Mouse (Mus musculus): ENCODE data around the gene Hoxd8. TPM values are rescaled to one million over a fixed set of nuclear protein-coding genes. Genes with fewer than 3 reads are reported as not detected.
A peak's percentile ranks its signal among the peaks of the same experiment; 100 is the strongest.

Hoxd8 gene
- polyA plus RNA-seq, 1 experiment from 2014 or later: 0.82 TPM

- Histone ChIP-seq H3K36me3 (ENCODE audit: control insufficient read depth, insufficient read depth, low read length) (no peaks in the 10 kb centered on the region), H3K27ac (ENCODE audit: low read depth, low read length) (no peak within 1 kb of the TSS), H3K4me3 (ENCODE audit: low read depth, low read length) (no peak within 1 kb of the TSS), H3K9me3 (ENCODE audit: control insufficient read depth, low read length) (no peaks in the 10 kb centered on the region), H3K4me1 (replicated peaks; ENCODE audit: control insufficient read depth, insufficient read depth, low read length) (no peaks in the 10 kb centered on the region), H3K4me2 (no peak within 1 kb of the TSS), H3K9ac (ENCODE audit: low read depth, low read length) (no peak within 1 kb of the TSS), H3K27me3 (replicated peaks; ENCODE audit: control insufficient read depth, insufficient read depth, low read length) (peaks cover 99% of the 10 kb centered on the region)
- ATAC-seq (replicated peaks; ENCODE audit: low FRiP score): no peak
- WGBS: 5% methylated on average over 47 of the region's 47 CpGs
- peak; percentile 34 for DNase-seq (ENCODE audit: low spot score)
Measured at GRCm38 (mm10) chr2:74674881-74675665, 29.3 kb upstream of the Hoxd8 start, which contains the start of gene Hoxd12. Gene Hoxd12, plus strand, starts transcription at chr2:74675013.

GRCm38 (mm10) chr2:74675666-74676282 is 28.6 kb upstream of the Hoxd8 start:
- Histone ChIP-seq H3K9ac (ENCODE audit: low read depth, low read length) (no peak overlapping the region), H3K4me2 (no peak overlapping the region), H3K36me3 (ENCODE audit: control insufficient read depth, insufficient read depth, low read length) (no peaks in the 10 kb centered on the region), H3K27me3 (replicated peaks; ENCODE audit: control insufficient read depth, insufficient read depth, low read length) (peaks cover 100% of the 10 kb centered on the region), H3K4me3 (ENCODE audit: low read depth, low read length) (no peak overlapping the region), H3K4me1 (replicated peaks; ENCODE audit: control insufficient read depth, insufficient read depth, low read length) (no peaks in the 10 kb centered on the region), H3K27ac (ENCODE audit: low read depth, low read length) (no peak overlapping the region), H3K9me3 (ENCODE audit: control insufficient read depth, low read length) (no peaks in the 10 kb centered on the region)
- ATAC-seq (replicated peaks; ENCODE audit: low FRiP score): no peak
- 7% methylated on average over 24 of the region's 24 CpGs for WGBS
- peak; percentile 31 for DNase-seq (ENCODE audit: low spot score)

- H3K27ac ChIP-seq (ENCODE audit: low read depth, low read length): no peak overlapping the region
- H3K27me3 ChIP-seq (replicated peaks; ENCODE audit: control insufficient read depth, insufficient read depth, low read length): peaks cover 100% of the 10 kb centered on the region
- H3K9ac ChIP-seq (ENCODE audit: low read depth, low read length): no peak overlapping the region
- no peaks in the 10 kb centered on the region for H3K4me1 ChIP-seq (replicated peaks; ENCODE audit: control insufficient read depth, insufficient read depth, low read length)
- no peak overlapping the region for H3K4me3 ChIP-seq (ENCODE audit: low read depth, low read length)
- DNase-seq (ENCODE audit: low spot score) (peak; percentile 30), ATAC-seq (replicated peaks; ENCODE audit: low FRiP score) (no peak)
- WGBS: 4% methylated on average over 9 of the region's 9 CpGs
- no peak overlapping the region for H3K4me2 ChIP-seq
- H3K9me3 ChIP-seq (ENCODE audit: control insufficient read depth, low read length): no peaks in the 10 kb centered on the region
- no peaks in the 10 kb centered on the region for H3K36me3 ChIP-seq (ENCODE audit: control insufficient read depth, insufficient read depth, low read length)
Measured at GRCm38 (mm10) chr2:74676376-74677052, 27.9 kb upstream of the Hoxd8 start.

- Histone ChIP-seq H3K4me1 (replicated peaks; ENCODE audit: control insufficient read depth, insufficient read depth, low read length) (0 out of 2 replicates have a peak, but pooled peaks cover 3% of the 10 kb centered on the region), H3K36me3 (ENCODE audit: control insufficient read depth, insufficient read depth, low read length) (no peaks in the 10 kb centered on the region), H3K4me2 (no peak overlapping the region), H3K9me3 (ENCODE audit: control insufficient read depth, low read length) (no peaks in the 10 kb centered on the region), H3K27ac (ENCODE audit: low read depth, low read length) (no peak overlapping the region), H3K9ac (ENCODE audit: low read depth, low read length) (no peak overlapping the region), H3K27me3 (replicated peaks; ENCODE audit: control insufficient read depth, insufficient read depth, low read length) (peaks cover 100% of the 10 kb centered on the region), H3K4me3 (ENCODE audit: low read depth, low read length) (no peak overlapping the region)
- DNase-seq (ENCODE audit: low spot score) (no peak), ATAC-seq (replicated peaks; ENCODE audit: low FRiP score) (no peak)
- 9% methylated on average over 2 of the region's 2 CpGs for WGBS
Measured at GRCm38 (mm10) chr2:74677106-74677505, 27.3 kb upstream of the Hoxd8 start.

GRCm38 (mm10) chr2:74678891-74679595 is 25.4 kb upstream of the Hoxd8 start, which contains the start of gene Hoxd11:
Gene Hoxd11, plus strand, starts transcription at chr2:74679557.
- DNase-seq (ENCODE audit: low spot score): no peak
- peak within 1 kb of the TSS; percentile 6; the same call in 1 of the 2 replicates for H3K4me2 ChIP-seq

GRCm38 (mm10) chr2:74679596-74679971 is 24.8 kb upstream of the Hoxd8 start:
- no peaks in the 10 kb centered on the region for H3K9me3 ChIP-seq (ENCODE audit: control insufficient read depth, low read length)
- H3K36me3 ChIP-seq (ENCODE audit: control insufficient read depth, insufficient read depth, low read length): no peaks in the 10 kb centered on the region
- DNase-seq (ENCODE audit: low spot score) (no peak), ATAC-seq (replicated peaks; ENCODE audit: low FRiP score) (no peak)
- WGBS: 2% methylated on average over 26 of the region's 26 CpGs
- no peak overlapping the region for H3K4me3 ChIP-seq (ENCODE audit: low read depth, low read length)
- peaks cover 100% of the 10 kb centered on the region for H3K27me3 ChIP-seq (replicated peaks; ENCODE audit: control insufficient read depth, insufficient read depth, low read length)
- H3K9ac ChIP-seq (ENCODE audit: low read depth, low read length): no peak overlapping the region
- no peak overlapping the region for H3K27ac ChIP-seq (ENCODE audit: low read depth, low read length)
- H3K4me1 ChIP-seq (replicated peaks; ENCODE audit: control insufficient read depth, insufficient read depth, low read length): peaks cover 7% of the 10 kb centered on the region; the same call in 1 of the 2 replicates
- H3K4me2 ChIP-seq: peak overlapping the region; percentile 6; the same call in 1 of the 2 replicates

More at GRCm38 (mm10) chr2:74678891-74679595, 25.4 kb upstream of the Hoxd8 start, which contains the start of gene Hoxd11:
- Histone ChIP-seq H3K9me3 (ENCODE audit: control insufficient read depth, low read length) (no peaks in the 10 kb centered on the region), H3K27me3 (replicated peaks; ENCODE audit: control insufficient read depth, insufficient read depth, low read length) (peaks cover 100% of the 10 kb centered on the region), H3K4me1 (replicated peaks; ENCODE audit: control insufficient read depth, insufficient read depth, low read length) (peaks cover 7% of the 10 kb centered on the region; the same call in 1 of the 2 replicates), H3K36me3 (ENCODE audit: control insufficient read depth, insufficient read depth, low read length) (no peaks in the 10 kb centered on the region), H3K4me3 (ENCODE audit: low read depth, low read length) (no peak within 1 kb of the TSS), H3K9ac (ENCODE audit: low read depth, low read length) (no peak within 1 kb of the TSS), H3K27ac (ENCODE audit: low read depth, low read length) (no peak within 1 kb of the TSS)
- WGBS: 5% methylated on average over 15 of the region's 15 CpGs
- no peak for ATAC-seq (replicated peaks; ENCODE audit: low FRiP score)

GRCm38 (mm10) chr2:74679980-74680379 is 24.4 kb upstream of the Hoxd8 start:
- WGBS: 2% methylated on average over 23 of the region's 23 CpGs
- H3K27ac ChIP-seq (ENCODE audit: low read depth, low read length): no peak overlapping the region
- no peaks in the 10 kb centered on the region for H3K36me3 ChIP-seq (ENCODE audit: control insufficient read depth, insufficient read depth, low read length)
- DNase-seq (ENCODE audit: low spot score) (no peak), ATAC-seq (replicated peaks; ENCODE audit: low FRiP score) (no peak)
- peaks cover 7% of the 10 kb centered on the region; the same call in 1 of the 2 replicates for H3K4me1 ChIP-seq (replicated peaks; ENCODE audit: control insufficient read depth, insufficient read depth, low read length)
- H3K4me3 ChIP-seq (ENCODE audit: low read depth, low read length): no peak overlapping the region
- H3K4me2 ChIP-seq: peak overlapping the region; percentile 6; the same call in 1 of the 2 replicates
- H3K9ac ChIP-seq (ENCODE audit: low read depth, low read length): no peak overlapping the region
- peaks cover 100% of the 10 kb centered on the region for H3K27me3 ChIP-seq (replicated peaks; ENCODE audit: control insufficient read depth, insufficient read depth, low read length)
- no peaks in the 10 kb centered on the region for H3K9me3 ChIP-seq (ENCODE audit: control insufficient read depth, low read length)

Measured in liver, embryonic 11.5 days (tissue).